Mouse (Mus musculus) liver, postnatal 0 days (tissue): ENCODE data around the gene B430306N03Rik. TPM values are rescaled to one million over a fixed set of nuclear protein-coding genes. Genes with fewer than 3 reads are reported as not detected.

Experiments
- ATAC-seq: fragments of 200-750 bp; cut with Nextera tagmentation; 2 replicates; pipeline ENCODE4 v1.8.0; 2017; ENCODE audit warnings: mild to moderate bottlenecking, moderate library complexity
- DNase-seq: peaks from one replicate; pipeline ENCODE4 v3.0.0-alpha.2; 2016
- H3K27ac ChIP-seq: fragments of 300-500 bp; sonication (generic); 2 replicates; pipeline ENCODE4 v1.5.1; 2014; ENCODE audit warnings: antibody characterized with exemption, moderate library complexity, mild to moderate bottlenecking, low read depth
- H3K27me3 ChIP-seq: fragments of 300-500 bp; sonication (generic); 2 replicates; pipeline ENCODE4 v1.6.1; 2014; ENCODE audit warnings: low read length, control low read depth, mixed read lengths; ENCODE audit not compliant: insufficient read depth
- H3K36me3 ChIP-seq: fragments of 300-500 bp; sonication (generic); replicated peaks from 2 replicates; pipeline ENCODE4 v1.6.1; 2014; ENCODE audit warnings: mild to moderate bottlenecking, control low read depth, low read length, moderate library complexity, mixed read lengths; ENCODE audit not compliant: insufficient read depth
- H3K4me1 ChIP-seq: fragments of 300-500 bp; sonication (generic); 2 replicates; pipeline ENCODE4 v1.6.1; 2014; ENCODE audit warnings: antibody characterized with exemption, mild to moderate bottlenecking, control low read depth; ENCODE audit not compliant: insufficient read depth
- H3K4me2 ChIP-seq: fragments of 300-500 bp; sonication (generic); 2 replicates; pipeline ENCODE4 v1.6.1; 2014; ENCODE audit warnings: low read depth, mild to moderate bottlenecking, low read length, moderate library complexity, mixed read lengths
- H3K4me3 ChIP-seq: fragments of 300-500 bp; sonication (generic); 2 replicates; pipeline ENCODE4 v1.5.1; 2014; ENCODE audit warnings: low read depth, low read length
- H3K9ac ChIP-seq: fragments of 300-500 bp; sonication (generic); replicated peaks from 2 replicates; pipeline ENCODE4 v1.6.1; 2014; ENCODE audit warnings: mild to moderate bottlenecking, moderate library complexity
- H3K9me3 ChIP-seq: fragments of 300-500 bp; sonication (generic); 2 replicates; pipeline ENCODE4 v1.6.1; 2016; ENCODE audit warnings: mild to moderate bottlenecking, control low read depth, low read length, mixed read lengths
- CTCF ChIP-seq: sonication (generic); IDR thresholded peaks from 2 replicates; pipeline ENCODE4 v1.5.1; 2016; ENCODE audit warnings: antibody characterized with exemption, low read depth
- EP300 ChIP-seq: IDR thresholded peaks from 2 replicates; pipeline ENCODE4 v1.6.1; 2016; ENCODE audit warnings: antibody characterized with exemption, low read depth, mild to moderate bottlenecking
- WGBS: fragments of 180-500 bp; shearing (Covaris S2); extraction: QIAGEN DNeasy Blood & Tissue Kit; methylation state at CpG from one replicate; pipeline ENCODE4 v1.1.7; 2014; ENCODE audit not compliant: insufficient replicate concordance; 5-methylcytosine and 5-hydroxymethylcytosine counted together
- polyA plus RNA-seq: library from polyadenylated mRNA; unstranded; fragments of >200 nt; fragmentation: Nextera tagmentation; extraction: Ambion mirVana; gene quantifications from 2 replicates; pipeline ENCODE4 v1.2.1, GENCODE M21; 2015

B430306N03Rik gene
- polyA plus RNA-seq, 1 experiment from 2014 or later = 4.7 TPM

- Histone ChIP-seq H3K27ac (no peak overlapping the region), H3K9ac (no peak overlapping the region), H3K4me2 (no peak overlapping the region), H3K4me1 (no peaks in the 10 kb centered on the region), H3K27me3 (no peaks in the 10 kb centered on the region), H3K4me3 (no peak overlapping the region), H3K36me3 (no peaks in the 10 kb centered on the region), H3K9me3 (no peaks in the 10 kb centered on the region)
- ATAC-seq (no peak), DNase-seq (no peak)
- no peak for TF ChIP-seq CTCF
- TF ChIP-seq EP300 = no peak
These were observed 55.7 kb downstream of the B430306N03Rik start for GRCm38 (mm10) chr17:48371621-48372020.

- DNase-seq = no peak
These were observed 57.0 kb downstream of the B430306N03Rik start for GRCm38 (mm10) chr17:48372987-48373386.

GRCm38 (mm10) chr17:48376102-48376501 lies 60.2 kb downstream of the B430306N03Rik start:
- TF ChIP-seq CTCF (no peak), EP300 (no peak)
- no peaks in the 10 kb centered on the region for H3K9me3 ChIP-seq
- no peak for DNase-seq
- ATAC-seq = no peak
- H3K27ac ChIP-seq = no peak overlapping the region
- no peaks in the 10 kb centered on the region for H3K36me3 ChIP-seq
- no peak overlapping the region for H3K9ac ChIP-seq
- WGBS = 79% methylated on average over 1 of the region's 1 CpGs
- H3K4me3 ChIP-seq = no peak overlapping the region
- no peaks in the 10 kb centered on the region for H3K27me3 ChIP-seq
- H3K4me2 ChIP-seq = no peak overlapping the region
- no peaks in the 10 kb centered on the region for H3K4me1 ChIP-seq

More at GRCm38 (mm10) chr17:48372987-48373386, 57.0 kb downstream of the B430306N03Rik start:
- Histone ChIP-seq H3K4me2 (no peak overlapping the region), H3K9ac (no peak overlapping the region), H3K9me3 (no peaks in the 10 kb centered on the region), H3K4me1 (no peaks in the 10 kb centered on the region), H3K27ac (no peak overlapping the region), H3K27me3 (no peaks in the 10 kb centered on the region), H3K4me3 (no peak overlapping the region), H3K36me3 (no peaks in the 10 kb centered on the region)
- 81% methylated on average over 8 of the region's 8 CpGs for WGBS
- ATAC-seq = no peak
- TF ChIP-seq CTCF (no peak), EP300 (no peak)

Other genes starting within 250 kb of the B430306N03Rik start
- not detected in 2 replicates for gene 1700067P10Rik, start 226.8 kb upstream of the B430306N03Rik start, polyA plus RNA-seq
- 1.1 and 1.4 TPM in 2 replicates for gene 9830107B12Rik, start 169.9 kb upstream of the B430306N03Rik start, polyA plus RNA-seq
- 1.6 and 1.7 TPM in 2 replicates for gene A530064D06Rik, start 148.9 kb upstream of the B430306N03Rik start, polyA plus RNA-seq
- gene Trem1, start 83.4 kb upstream of the B430306N03Rik start, polyA plus RNA-seq = 1.6 and 2.1 TPM in 2 replicates
- gene Trem3, start 68.4 kb upstream of the B430306N03Rik start, polyA plus RNA-seq = 12.2 and 14.3 TPM in 2 replicates
- gene Treml4, start 51.8 kb upstream of the B430306N03Rik start, polyA plus RNA-seq = 7.9 and 9.2 TPM in 2 replicates
- gene Treml2, start 16.6 kb upstream of the B430306N03Rik start, polyA plus RNA-seq = 2.0 and 2.7 TPM in 2 replicates
- gene Trem2, start 30.3 kb downstream of the B430306N03Rik start, polyA plus RNA-seq = 5.6 and 6.3 TPM in 2 replicates
- gene Treml1, start 43.8 kb downstream of the B430306N03Rik start, polyA plus RNA-seq = 17.3 and 18.8 TPM in 2 replicates
- gene Nfya, start 93.8 kb downstream of the B430306N03Rik start, polyA plus RNA-seq = 3.2 and 3.7 TPM in 2 replicates
- gene Oard1, start 93.9 kb downstream of the B430306N03Rik start, polyA plus RNA-seq = 29.7 and 30.1 TPM in 2 replicates
- gene Apobec2, start 116.8 kb downstream of the B430306N03Rik start, polyA plus RNA-seq = 0.25 and 3.6 TPM in 2 replicates
- 61.1 and 65.2 TPM in 2 replicates for gene Tspo2, start 135.4 kb downstream of the B430306N03Rik start, polyA plus RNA-seq
- 0.68 and 0.92 TPM in 2 replicates for gene Unc5cl, start 138.8 kb downstream of the B430306N03Rik start, polyA plus RNA-seq